Mouse (Mus musculus): Measurements from ENCODE around the gene Snx32. TPM values are rescaled to one million over a fixed set of nuclear protein-coding genes. Genes with fewer than 3 reads are reported as not detected.

Snx32 gene
- polyA plus RNA-seq, 1 experiment from 2014 or later: 87.8 TPM

DNA sequence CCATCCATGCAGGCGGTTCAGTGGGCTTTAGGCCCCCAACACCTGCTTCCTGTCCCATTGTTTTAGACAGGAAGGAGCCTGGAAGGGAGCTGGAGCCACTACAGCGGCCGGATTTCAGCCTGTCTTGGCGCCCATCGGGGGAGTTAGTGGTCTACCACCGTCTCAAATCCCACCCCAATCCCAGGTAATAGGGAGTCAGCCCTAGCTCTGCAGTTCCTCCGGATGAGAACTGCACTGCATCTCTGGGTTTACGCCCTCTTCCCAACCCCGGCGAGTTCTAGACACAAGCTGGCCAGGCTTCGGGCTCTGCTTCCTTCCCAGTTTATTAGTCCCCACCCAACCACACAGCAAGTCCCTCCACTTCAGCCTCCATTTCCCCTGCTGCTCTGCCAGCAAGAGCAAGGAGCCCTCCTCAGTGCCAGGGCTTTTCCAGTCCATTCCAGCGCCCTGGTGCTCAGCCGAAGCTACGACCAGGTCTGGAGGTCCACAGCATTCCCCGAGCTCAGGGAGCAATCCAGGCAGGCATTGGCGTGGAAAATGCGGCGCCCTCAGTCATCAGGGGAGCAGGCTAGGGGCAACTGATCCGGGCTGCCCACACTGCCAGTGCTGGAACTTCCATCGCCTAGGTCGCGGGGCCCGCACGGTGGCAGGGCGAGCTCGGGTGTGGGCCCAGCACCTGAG, 54.0 kb downstream of the Snx32 start:
- H3K27ac ChIP-seq (ENCODE audit: low read length): peak overlapping the region; percentile 95
- H3K9ac ChIP-seq (replicated peaks; ENCODE audit: low read depth, low read length): peak overlapping the region; percentile 87
- peaks cover 2% of the 10 kb centered on the region; the same call in 1 of the 2 replicates for H3K27me3 ChIP-seq (replicated peaks; ENCODE audit: control insufficient read depth, insufficient read depth, low read length)
- H3K4me2 ChIP-seq (ENCODE audit: low read length): peak overlapping the region; percentile 76
- peaks cover 43% of the 10 kb centered on the region for H3K4me1 ChIP-seq (replicated peaks; ENCODE audit: control insufficient read depth, insufficient read depth, low read length)
- 1% methylated on average over 26 of the region's 26 CpGs for WGBS
- no peaks in the 10 kb centered on the region for H3K9me3 ChIP-seq (ENCODE audit: control insufficient read depth, low read length)
- peak overlapping the region; percentile 81 for H3K4me3 ChIP-seq (replicated peaks; ENCODE audit: low read length)
- 0 out of 2 replicates have a peak, but pooled peaks cover 2% of the 10 kb centered on the region for H3K36me3 ChIP-seq (ENCODE audit: control insufficient read depth, insufficient read depth)
- no peak; the same call in 1 of the 2 replicates for ATAC-seq

GRCm38 (mm10) chr19:5455568-5455967, 54.8 kb downstream of the Snx32 start:
- Histone ChIP-seq H3K27ac (ENCODE audit: low read length) (no peak overlapping the region), H3K9ac (replicated peaks; ENCODE audit: low read depth, low read length) (peak overlapping the region; percentile 23; the same call in 1 of the 2 replicates), H3K9me3 (ENCODE audit: control insufficient read depth, low read length) (no peaks in the 10 kb centered on the region), H3K4me3 (replicated peaks; ENCODE audit: low read length) (peak overlapping the region; percentile 81), H3K27me3 (replicated peaks; ENCODE audit: control insufficient read depth, insufficient read depth, low read length) (peaks cover 2% of the 10 kb centered on the region; the same call in 1 of the 2 replicates), H3K4me1 (replicated peaks; ENCODE audit: control insufficient read depth, insufficient read depth, low read length) (peaks cover 38% of the 10 kb centered on the region), H3K36me3 (ENCODE audit: control insufficient read depth, insufficient read depth) (0 out of 2 replicates have a peak, but pooled peaks cover 2% of the 10 kb centered on the region), H3K4me2 (ENCODE audit: low read length) (peak overlapping the region; percentile 76)
- no peak for ATAC-seq
- WGBS: 66% methylated on average over 8 of the region's 8 CpGs

- ATAC-seq: no peak
- Histone ChIP-seq H3K27me3 (replicated peaks; ENCODE audit: control insufficient read depth, insufficient read depth, low read length) (peaks cover 5% of the 10 kb centered on the region), H3K27ac (ENCODE audit: low read length) (no peak overlapping the region), H3K4me2 (ENCODE audit: low read length) (peak overlapping the region; percentile 76), H3K9ac (replicated peaks; ENCODE audit: low read depth, low read length) (peak overlapping the region; percentile 23; the same call in 1 of the 2 replicates), H3K36me3 (ENCODE audit: control insufficient read depth, insufficient read depth) (0 out of 2 replicates have a peak, but pooled peaks cover 2% of the 10 kb centered on the region), H3K4me1 (replicated peaks; ENCODE audit: control insufficient read depth, insufficient read depth, low read length) (peaks cover 36% of the 10 kb centered on the region), H3K4me3 (replicated peaks; ENCODE audit: low read length) (no peak overlapping the region), H3K9me3 (ENCODE audit: control insufficient read depth, low read length) (no peaks in the 10 kb centered on the region)
- WGBS: 85% methylated on average over 12 of the region's 12 CpGs
These were observed 55.3 kb downstream of the Snx32 start for GRCm38 (mm10) chr19:5455037-5455436.

DNA sequence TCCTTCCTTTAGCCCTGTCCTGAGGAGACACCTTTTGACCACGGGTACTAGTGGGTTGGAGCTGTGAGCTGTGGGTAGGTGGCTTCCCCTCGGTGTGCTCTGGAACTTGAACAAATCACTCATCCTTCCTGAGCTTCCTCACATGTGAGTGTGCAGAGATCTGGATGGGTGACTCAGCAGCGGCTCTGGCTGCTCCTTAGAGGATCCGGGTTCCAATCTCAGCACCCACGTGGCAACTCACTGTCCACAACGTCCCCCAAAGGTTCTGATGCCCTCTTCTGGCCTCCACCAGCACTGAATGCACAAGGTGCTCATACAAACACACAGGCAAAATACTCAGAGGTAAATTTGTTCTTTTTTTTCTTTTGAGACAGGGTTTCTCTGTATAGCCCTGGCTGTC, 58.6 kb downstream of the Snx32 start:
- Histone ChIP-seq H3K27me3 (replicated peaks; ENCODE audit: control insufficient read depth, insufficient read depth, low read length) (peaks cover 33% of the 10 kb centered on the region), H3K4me3 (replicated peaks; ENCODE audit: low read length) (no peak overlapping the region), H3K4me1 (replicated peaks; ENCODE audit: control insufficient read depth, insufficient read depth, low read length) (peaks cover 37% of the 10 kb centered on the region), H3K27ac (ENCODE audit: low read length) (no peak overlapping the region), H3K9ac (replicated peaks; ENCODE audit: low read depth, low read length) (no peak overlapping the region), H3K36me3 (ENCODE audit: control insufficient read depth, insufficient read depth) (0 out of 2 replicates have a peak, but pooled peaks cover 2% of the 10 kb centered on the region), H3K4me2 (ENCODE audit: low read length) (no peak overlapping the region), H3K9me3 (ENCODE audit: control insufficient read depth, low read length) (no peaks in the 10 kb centered on the region)
- ATAC-seq: no peak
- 83% methylated on average over 6 of the region's 6 CpGs for WGBS

DNA sequence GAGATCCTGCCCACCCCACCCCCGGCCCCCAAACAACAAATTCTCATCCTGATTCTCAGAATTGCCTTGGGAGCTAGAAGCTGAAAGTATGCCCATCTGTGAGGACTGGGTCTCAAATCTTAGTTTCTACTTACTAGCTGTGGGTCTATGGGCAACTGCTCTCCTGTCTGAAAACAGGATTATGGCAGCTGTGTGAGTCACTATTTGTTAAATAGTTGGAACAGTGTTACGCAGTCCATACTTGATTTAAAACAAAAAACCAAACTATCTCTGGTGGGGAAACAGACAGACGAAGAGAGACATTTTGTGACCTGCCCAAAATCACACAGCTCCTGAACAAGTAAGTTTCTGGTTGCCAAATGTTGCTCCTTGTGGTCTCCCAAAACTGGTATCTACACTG, 60.7 kb downstream of the Snx32 start:
- WGBS: 88% methylated on average over 3 of the region's 3 CpGs

DNA sequence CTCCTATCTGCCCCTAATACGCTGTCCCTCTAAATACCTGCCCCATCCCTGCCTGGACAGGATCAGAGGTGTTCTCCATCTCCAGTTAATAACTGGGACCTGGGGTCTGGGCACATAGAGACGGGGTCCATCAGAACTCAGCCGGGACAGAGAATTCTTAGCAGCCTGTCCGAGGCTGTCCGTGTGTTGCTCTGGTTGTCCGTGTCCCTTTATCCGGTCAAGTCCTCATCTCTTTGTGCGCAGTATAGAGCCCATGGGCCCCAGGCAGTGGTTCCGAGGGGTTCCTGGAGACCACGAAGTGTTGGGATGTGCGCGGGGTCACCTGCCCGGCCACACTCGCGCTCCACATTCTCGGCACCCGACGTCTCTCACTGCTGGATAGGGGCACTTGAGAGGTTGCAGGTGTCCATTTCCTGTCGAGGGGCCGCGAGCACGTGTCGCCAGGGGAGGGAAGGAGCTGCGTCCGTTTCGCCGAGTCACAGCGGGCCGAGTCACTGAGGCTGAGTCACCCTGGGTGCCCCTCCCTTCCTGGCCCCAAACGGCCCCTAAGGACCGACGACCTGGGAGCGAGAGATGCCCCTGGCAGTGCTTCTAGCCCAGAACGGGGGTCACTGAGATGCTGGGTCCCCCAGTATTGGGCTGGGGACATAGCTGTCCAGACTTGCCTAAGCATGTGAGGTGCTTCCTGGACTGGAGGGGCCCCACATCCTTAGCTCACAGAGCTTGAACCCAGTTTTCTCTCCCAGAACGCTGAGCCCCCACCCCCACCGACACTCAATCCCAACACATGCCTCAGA, 61.8 kb downstream of the Snx32 start:
- peaks cover 39% of the 10 kb centered on the region for H3K27me3 ChIP-seq (replicated peaks; ENCODE audit: control insufficient read depth, insufficient read depth, low read length)
- no peak overlapping the region for H3K27ac ChIP-seq (ENCODE audit: low read length)
- H3K36me3 ChIP-seq (ENCODE audit: control insufficient read depth, insufficient read depth): no peaks in the 10 kb centered on the region
- no peak for ATAC-seq
- H3K4me1 ChIP-seq (replicated peaks; ENCODE audit: control insufficient read depth, insufficient read depth, low read length): peaks cover 16% of the 10 kb centered on the region
- no peak overlapping the region for H3K9ac ChIP-seq (replicated peaks; ENCODE audit: low read depth, low read length)
- H3K9me3 ChIP-seq (ENCODE audit: control insufficient read depth, low read length): no peaks in the 10 kb centered on the region
- 8% methylated on average over 36 of the region's 36 CpGs for WGBS
- H3K4me3 ChIP-seq (replicated peaks; ENCODE audit: low read length): peak overlapping the region; percentile 59
- H3K4me2 ChIP-seq (ENCODE audit: low read length): peak overlapping the region; percentile 96

More for the DNA sequence above, 60.7 kb downstream of the Snx32 start:
- Histone ChIP-seq H3K27me3 (replicated peaks; ENCODE audit: control insufficient read depth, insufficient read depth, low read length) (peaks cover 37% of the 10 kb centered on the region), H3K4me3 (replicated peaks; ENCODE audit: low read length) (no peak overlapping the region), H3K4me1 (replicated peaks; ENCODE audit: control insufficient read depth, insufficient read depth, low read length) (peaks cover 17% of the 10 kb centered on the region), H3K36me3 (ENCODE audit: control insufficient read depth, insufficient read depth) (0 out of 2 replicates have a peak, but pooled peaks cover 2% of the 10 kb centered on the region), H3K9ac (replicated peaks; ENCODE audit: low read depth, low read length) (no peak overlapping the region), H3K4me2 (ENCODE audit: low read length) (no peak overlapping the region), H3K27ac (ENCODE audit: low read length) (no peak overlapping the region), H3K9me3 (ENCODE audit: control insufficient read depth, low read length) (no peaks in the 10 kb centered on the region)
- no peak for ATAC-seq

DNA sequence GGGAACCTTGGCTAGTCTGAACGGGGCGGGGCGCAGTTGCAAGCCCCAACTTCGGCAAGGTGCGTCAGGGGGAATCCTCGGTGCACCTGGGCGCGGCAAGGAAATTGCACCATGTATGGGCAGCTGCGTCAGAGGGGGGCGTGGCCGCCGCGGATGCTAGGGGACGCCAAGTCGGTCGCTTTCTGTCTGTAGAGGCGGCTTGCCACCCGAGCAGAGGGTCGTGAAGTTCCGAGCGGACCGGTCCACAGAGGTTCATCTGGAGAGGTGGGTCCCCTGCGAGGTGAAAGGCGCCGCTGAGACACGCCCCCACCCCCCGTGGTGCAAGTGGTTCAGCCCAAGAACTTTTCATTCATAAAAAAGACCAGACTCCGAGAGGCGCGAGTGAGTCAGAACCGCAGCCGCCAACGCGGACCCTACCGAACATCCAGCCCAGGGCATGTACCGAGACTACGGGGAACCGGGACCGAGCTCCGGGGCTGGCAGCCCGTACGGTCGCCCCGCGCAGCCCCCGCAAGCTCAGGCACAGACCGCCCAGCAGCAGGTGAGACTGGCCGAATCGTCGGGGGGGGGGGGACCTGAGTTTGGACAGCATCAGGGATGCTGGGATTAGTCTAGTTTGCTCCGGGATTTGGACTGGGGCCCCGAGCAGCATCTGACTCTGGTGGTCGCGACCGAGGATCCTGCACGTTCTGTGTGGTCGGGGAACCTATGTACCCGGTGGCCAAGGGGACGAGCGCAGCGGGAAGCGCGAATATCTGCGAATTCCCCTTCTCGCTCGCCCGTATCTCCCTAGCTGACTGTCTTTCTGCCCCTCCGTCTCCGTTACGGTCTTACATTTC, 62.6 kb downstream of the Snx32 start, which contains the start of gene Fosl1:
Gene Fosl1 (plus strand): TSS at position 33 of the 839 bp plus-strand sequence.
- Histone ChIP-seq H3K4me2 (ENCODE audit: low read length) (peak within 1 kb of the TSS; percentile 96), H3K27me3 (replicated peaks; ENCODE audit: control insufficient read depth, insufficient read depth, low read length) (peaks cover 39% of the 10 kb centered on the region), H3K27ac (ENCODE audit: low read length) (no peak within 1 kb of the TSS), H3K9me3 (ENCODE audit: control insufficient read depth, low read length) (no peaks in the 10 kb centered on the region), H3K36me3 (ENCODE audit: control insufficient read depth, insufficient read depth) (no peaks in the 10 kb centered on the region), H3K9ac (replicated peaks; ENCODE audit: low read depth, low read length) (peak within 1 kb of the TSS; percentile 47), H3K4me3 (replicated peaks; ENCODE audit: low read length) (peak within 1 kb of the TSS; percentile 59), H3K4me1 (replicated peaks; ENCODE audit: control insufficient read depth, insufficient read depth, low read length) (peaks cover 16% of the 10 kb centered on the region)
- ATAC-seq: peak; percentile 77
- WGBS: under 1% methylated on average over 70 of the region's 70 CpGs

- peaks cover 39% of the 10 kb centered on the region for H3K27me3 ChIP-seq (replicated peaks; ENCODE audit: control insufficient read depth, insufficient read depth, low read length)
- H3K9me3 ChIP-seq (ENCODE audit: control insufficient read depth, low read length): no peaks in the 10 kb centered on the region
- no peak overlapping the region for H3K9ac ChIP-seq (replicated peaks; ENCODE audit: low read depth, low read length)
- WGBS: 87% methylated on average over 5 of the region's 5 CpGs
- ATAC-seq: no peak
- H3K4me2 ChIP-seq (ENCODE audit: low read length): no peak overlapping the region
- H3K4me1 ChIP-seq (replicated peaks; ENCODE audit: control insufficient read depth, insufficient read depth, low read length): peaks cover 16% of the 10 kb centered on the region
- H3K4me3 ChIP-seq (replicated peaks; ENCODE audit: low read length): no peak overlapping the region
- H3K36me3 ChIP-seq (ENCODE audit: control insufficient read depth, insufficient read depth): no peaks in the 10 kb centered on the region
- H3K27ac ChIP-seq (ENCODE audit: low read length): no peak overlapping the region
These were observed 64.6 kb downstream of the Snx32 start for GRCm38 (mm10) chr19:5445747-5446146.

Data from forebrain, embryonic 16.5 days (tissue).